Mouse (Mus musculus) small intestine, adult 2 months (tissue): ENCODE measurements around the gene Atl1.

ENCODE experiments used
- CTCF ChIP-seq: fragments of 200-500 bp; IDR thresholded peaks from 2 replicates; pipeline ENCODE4 v1.5.1; 2012; ENCODE audit warnings: low read depth, mild to moderate bottlenecking, control low read depth, inconsistent platforms, low read length, moderate library complexity, mixed read lengths; ENCODE audit not compliant: insufficient replicate concordance, insufficient read length; ENCODE audit errors: extremely low read depth
- POLR2A ChIP-seq: fragments of 200-500 bp; IDR thresholded peaks from 2 replicates; pipeline ENCODE4 v1.6.1; 2012; ENCODE audit warnings: low read depth, mild to moderate bottlenecking, control low read depth, inconsistent platforms, low read length, moderate library complexity

GRCm38 (mm10) chr12:69907667-69908510, 15.5 kb downstream of the Atl1 start:
- TF ChIP-seq CTCF (no peak), POLR2A (no peak)
